In the genomic region with DNA sequence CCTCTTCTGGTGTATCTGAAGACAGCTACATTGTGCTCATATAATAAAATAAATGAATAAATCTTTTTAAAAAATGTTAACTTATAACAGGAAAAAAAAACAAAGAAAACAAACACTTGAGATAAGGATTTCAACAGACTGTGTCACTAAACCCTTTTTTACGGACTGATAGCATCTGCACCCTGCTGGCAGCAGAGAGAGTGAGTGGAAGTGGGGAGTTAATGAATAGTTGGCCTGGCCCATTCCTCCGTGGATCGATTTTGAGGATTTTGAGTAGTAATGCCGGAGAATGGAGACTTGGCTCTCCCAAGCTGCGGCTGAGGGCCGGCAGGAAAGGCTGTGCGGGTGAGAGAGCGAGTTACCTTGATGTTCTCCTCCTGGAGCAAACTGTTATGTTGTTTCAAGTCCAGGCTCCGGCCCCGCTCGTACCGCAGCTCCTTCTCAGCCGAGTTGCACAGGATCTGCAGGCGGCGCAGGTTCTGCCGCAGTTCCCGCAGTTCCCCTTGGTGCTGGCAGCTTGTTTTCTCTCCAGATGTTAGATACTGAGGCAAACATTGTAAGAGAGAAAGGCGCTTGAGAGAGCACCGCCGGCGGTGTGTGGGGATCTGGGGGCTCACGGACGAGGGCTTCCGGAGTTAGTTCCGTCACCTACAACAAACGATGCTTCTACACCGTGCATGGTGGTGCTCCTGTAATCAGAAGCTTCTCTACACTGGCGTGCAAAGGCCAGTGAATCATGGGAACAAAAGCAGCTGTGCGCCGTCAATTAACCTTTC, we compare ENCODE assay signal across 9 mouse cellular contexts. TPM values are rescaled to one million over a fixed set of nuclear protein-coding genes. Genes with fewer than 3 reads are reported as not detected.
DNase-seq lines count a peak whose midpoint lies in the region; ATAC-seq and TF ChIP-seq lines count a peak whose summit lies in the region.
"Had no signal": no experiment of that assay in that cellular context is flagged by ENCODE, and none has a peak within 500 bp of the region (broad histone marks: within the 10 kb centered on the region; RNA-seq: fewer than 3 reads in every experiment).

No protein-coding gene starts in this region.

- 0 out of 2 replicates have a peak, but pooled peaks cover 3% of the 10 kb centered on the region for H3K4me1 ChIP-seq in kidney, adult 2 months (ENCODE audit: control insufficient read depth, insufficient read depth, low read length)
- H3K4me1 ChIP-seq in forebrain, embryonic 10.5 days: peaks cover 9% of the 10 kb centered on the region
- H3K4me1 ChIP-seq in intestine, embryonic 16.5 days (ENCODE audit: control insufficient read depth, insufficient read depth, low read length): 0 out of 2 replicates have a peak, but pooled peaks cover 2% of the 10 kb centered on the region

- peak; percentile 19 for DNase-seq in kidney, adult 2 months
- no peak for DNase-seq in kidney, adult 9 months
- peak; percentile 63 for DNase-seq in R1 (ENCODE audit: low read depth, low spot score)
- peak; percentile 42 for DNase-seq in forebrain, embryonic 10.5 days (ENCODE audit: extremely low spot score, low spot score)
- DNase-seq in mesoderm, embryonic 11.5 days (ENCODE audit: low read depth, low spot score): peak; percentile 20
- DNase-seq in thymus, postnatal 10 days (ENCODE audit: low spot score in 2 of 2): peak; percentile 20 to 33
- DNase-seq in spleen, postnatal 14 days (ENCODE audit: low spot score in 2 of 2): no peak

- H3K4me2 ChIP-seq in intestine, embryonic 16.5 days (ENCODE audit: low read depth, low read length): peak overlapping the region; percentile 66

- H3K27me3 ChIP-seq in kidney, adult 2 months (replicated peaks; ENCODE audit: control insufficient read depth, insufficient read depth, low read length): no peaks in the 10 kb centered on the region
- H3K27me3 ChIP-seq in forebrain, embryonic 10.5 days (ENCODE audit: poor library complexity, severe bottlenecking): peaks cover 13% of the 10 kb centered on the region
- no peaks in the 10 kb centered on the region for H3K27me3 ChIP-seq in intestine, embryonic 16.5 days (replicated peaks; ENCODE audit: control insufficient read depth, insufficient read depth, low read length)

- no peak overlapping the region for H3K27ac ChIP-seq in kidney, adult 2 months (ENCODE audit: insufficient read depth, low read depth, low read length)
- H3K27ac ChIP-seq in forebrain, embryonic 10.5 days: peak overlapping the region; percentile 74
- 0 out of 2 replicates have a peak overlapping the region, but pooled peaks have one; percentile 14 for H3K27ac ChIP-seq in intestine, embryonic 16.5 days (ENCODE audit: low read length)

- TF ChIP-seq CTCF in kidney, adult 2 months (conservative IDR thresholded peaks at IDR 0.05; ENCODE audit: insufficient read depth, insufficient read length, low read depth, low read length): no peak

- H3K4me3 ChIP-seq in kidney, adult 2 months (ENCODE audit: insufficient read depth, low read depth, low read length): peak overlapping the region; percentile 44
- peak overlapping the region; percentile 53 for H3K4me3 ChIP-seq in forebrain, embryonic 10.5 days
- H3K4me3 ChIP-seq in intestine, embryonic 16.5 days (ENCODE audit: low read length): peak overlapping the region; percentile 51
- H3K4me3 ChIP-seq: myocyte had no signal

- peak overlapping the region; percentile 65 for H3K9ac ChIP-seq in intestine, embryonic 16.5 days (ENCODE audit: low read depth, low read length)

- no peak for TF ChIP-seq POLR2A in kidney, adult 2 months (IDR thresholded peaks at IDR 0.05; ENCODE audit: low read depth, low read length)

- no peaks in the 10 kb centered on the region for H3K9me3 ChIP-seq in forebrain, embryonic 10.5 days
- no peaks in the 10 kb centered on the region for H3K9me3 ChIP-seq in intestine, embryonic 16.5 days (ENCODE audit: control insufficient read depth, low read length)

- WGBS in kidney, adult 2 months: 14% methylated on average over 30 of the region's 30 CpGs
- 10% methylated on average over 30 of the region's 30 CpGs for WGBS in forebrain, embryonic 10.5 days
- WGBS in intestine, embryonic 16.5 days: 6% methylated on average over 30 of the region's 30 CpGs

- peak; percentile 75 for ATAC-seq in intestine, embryonic 16.5 days

- H3K36me3 ChIP-seq in kidney, adult 2 months (ENCODE audit: control insufficient read depth, insufficient read depth, low read length): no peaks in the 10 kb centered on the region
- no peaks in the 10 kb centered on the region for H3K36me3 ChIP-seq in forebrain, embryonic 10.5 days (replicated peaks)
- H3K36me3 ChIP-seq in intestine, embryonic 16.5 days (ENCODE audit: control insufficient read depth, insufficient read depth, low read length): no peaks in the 10 kb centered on the region

RNA-seq across cellular contexts. Expression of gene Ppih, which starts 39.0 kb away (rescaled TPM):
- 7.1 and 11.2 TPM in 2 replicates for polyA plus RNA-seq in kidney, adult 2 months (2012; rRNA removed)
- 156 and 159 TPM in 2 replicates for polyA plus RNA-seq in forebrain, embryonic 10.5 days (2016; fragmentation: Nextera tagmentation; extraction: Ambion mirVana)
- 69.6 and 73.9 TPM in 2 replicates for polyA plus RNA-seq in intestine, embryonic 16.5 days (2015; fragmentation: Nextera tagmentation; extraction: Ambion mirVana)

RNA-seq across cellular contexts. Expression of gene Ccdc30, which starts 55.9 kb away (rescaled TPM):
- 2.0 and 2.9 TPM in 2 replicates for polyA plus RNA-seq in kidney, adult 2 months (2012; rRNA removed)
- polyA plus RNA-seq in forebrain, embryonic 10.5 days (2016; fragmentation: Nextera tagmentation; extraction: Ambion mirVana): 7.0 and 8.1 TPM in 2 replicates
- polyA plus RNA-seq in intestine, embryonic 16.5 days (2015; fragmentation: Nextera tagmentation; extraction: Ambion mirVana): 2.7 and 2.8 TPM in 2 replicates

Comparison
In these comparisons a context has a peak if more than half of its experiments do, and no peak if none do; other contexts are left out.
1. DNase-seq: peak in kidney, adult 2 months (single experiment), R1 (single experiment), forebrain, embryonic 10.5 days (single experiment), mesoderm, embryonic 11.5 days (single experiment) and thymus, postnatal 10 days (2 of 2); none in kidney, adult 9 months (single experiment) and spleen, postnatal 14 days (0 of 2).
2. Peak in every context shown above with its lines, with median percentiles within 50 percentile points of each other: H3K4me3 ChIP-seq.